Mouse (Mus musculus): Measurements from ENCODE around the gene 1700020A23Rik.

Gene 1700020A23Rik

DNA sequence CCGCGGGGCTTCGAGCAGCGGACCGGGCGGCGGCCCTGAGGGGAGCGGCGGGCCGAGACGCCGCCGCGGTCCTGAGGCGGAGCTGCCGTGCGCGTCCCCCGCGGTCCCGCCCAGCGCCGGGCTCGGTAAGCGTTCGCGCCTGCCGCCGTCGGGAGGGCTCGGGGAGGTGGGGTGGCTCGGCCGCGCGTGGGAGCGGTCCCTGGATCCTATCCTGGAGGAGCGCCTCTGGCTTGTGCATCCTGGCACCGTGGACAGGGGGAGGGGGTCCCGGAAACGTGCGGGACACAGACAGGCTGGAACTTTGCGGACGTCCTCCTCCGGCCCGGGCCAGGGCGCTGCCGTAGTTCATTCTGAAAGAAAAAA, 45.4 kb downstream of the 1700020A23Rik start:
- peak; percentile 71 for ATAC-seq (ENCODE audit: low TSS enrichment)

DNA sequence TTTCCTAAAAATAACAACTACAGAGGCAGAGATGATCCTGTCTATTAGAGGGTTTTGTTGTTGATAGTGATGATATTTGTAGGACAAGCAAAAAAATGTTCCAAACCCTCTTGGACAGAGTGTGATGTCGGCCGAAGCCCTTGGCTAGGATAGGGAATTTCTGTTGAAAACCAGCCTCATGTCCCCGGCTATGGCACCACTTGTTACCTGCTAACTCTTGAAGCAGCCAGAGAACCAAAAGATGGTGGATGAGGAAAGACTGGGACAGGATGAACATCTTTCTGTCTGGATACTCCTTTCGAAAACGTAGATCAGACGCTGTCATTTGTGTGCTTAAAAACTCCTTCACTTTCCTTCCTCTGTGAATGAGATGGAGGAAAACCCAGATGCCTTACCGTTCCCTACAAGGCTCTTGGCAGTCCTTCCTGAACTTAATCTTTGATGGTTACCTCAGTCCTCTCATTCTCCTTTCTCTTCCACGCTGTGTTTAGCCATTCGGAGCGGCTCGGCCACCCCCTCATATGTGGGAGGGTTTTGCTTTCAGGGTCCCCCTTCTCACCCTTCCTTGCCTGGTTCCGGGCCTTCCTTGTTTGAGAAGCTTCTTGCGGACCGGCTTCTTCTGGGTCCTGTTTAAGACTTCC, 46.1 kb downstream of the 1700020A23Rik start:
- ATAC-seq (ENCODE audit: low TSS enrichment): no peak

DNA sequence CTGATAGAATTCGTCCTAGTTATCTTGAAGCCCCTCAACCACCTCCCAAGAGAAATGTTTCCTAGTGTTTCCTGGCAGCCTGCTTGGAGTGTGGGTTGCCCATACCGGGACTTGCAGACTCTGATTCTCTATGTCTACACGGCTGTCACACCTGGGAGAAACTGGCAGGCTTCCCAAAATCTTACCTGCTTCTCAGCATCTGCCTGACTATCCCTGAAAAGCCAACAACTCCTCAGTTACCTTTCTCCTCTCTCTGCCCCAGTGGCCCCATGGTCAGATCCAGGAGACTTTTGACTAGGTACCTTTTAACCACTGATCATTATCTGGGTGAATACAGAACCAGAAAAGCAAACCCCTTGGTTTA, 46.6 kb downstream of the 1700020A23Rik start:
- no peak for ATAC-seq (ENCODE audit: low TSS enrichment)

DNA sequence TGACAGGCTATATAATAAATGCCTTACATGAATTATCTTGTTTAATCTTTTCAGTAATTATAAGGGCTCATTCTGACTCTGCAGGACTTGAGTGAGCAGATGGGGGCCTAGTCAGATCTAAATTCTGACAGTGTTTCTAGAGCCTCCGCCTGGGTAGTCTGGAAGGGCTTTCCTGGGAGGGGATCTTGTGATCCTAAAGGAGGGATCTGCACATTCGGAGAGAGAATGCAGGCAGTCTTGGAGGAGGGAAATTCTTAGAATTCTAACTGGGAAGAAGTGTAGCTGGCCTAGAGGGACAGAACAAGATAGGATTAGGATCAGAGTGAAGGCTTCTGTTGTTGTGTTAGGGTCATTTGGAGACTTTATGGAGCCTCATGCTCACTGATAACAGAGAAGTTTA, 47.2 kb downstream of the 1700020A23Rik start:
- no peak for ATAC-seq (ENCODE audit: low TSS enrichment)

DNA sequence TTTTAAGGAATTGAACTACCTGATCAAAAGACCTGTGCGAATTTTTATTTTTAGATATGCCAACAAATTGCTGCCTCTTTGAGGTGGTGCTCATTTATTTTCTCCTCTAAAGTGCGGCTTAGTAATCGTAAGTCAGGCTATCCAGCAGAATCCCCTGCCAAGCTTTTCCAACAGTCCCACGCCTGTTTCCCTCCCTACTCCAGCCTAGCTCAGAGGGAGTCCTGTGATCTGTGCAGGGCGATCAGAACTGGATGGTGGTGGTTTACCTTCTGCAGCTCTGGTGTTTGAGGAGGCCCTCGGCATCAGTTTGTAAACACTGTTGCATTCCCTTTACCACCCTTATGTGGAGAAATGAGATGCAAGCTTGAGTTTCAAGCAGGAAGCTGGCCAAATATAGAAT, 48.4 kb downstream of the 1700020A23Rik start:
- peak; percentile 23; the same call in 1 of the 2 replicates for ATAC-seq (ENCODE audit: low TSS enrichment)

DNA sequence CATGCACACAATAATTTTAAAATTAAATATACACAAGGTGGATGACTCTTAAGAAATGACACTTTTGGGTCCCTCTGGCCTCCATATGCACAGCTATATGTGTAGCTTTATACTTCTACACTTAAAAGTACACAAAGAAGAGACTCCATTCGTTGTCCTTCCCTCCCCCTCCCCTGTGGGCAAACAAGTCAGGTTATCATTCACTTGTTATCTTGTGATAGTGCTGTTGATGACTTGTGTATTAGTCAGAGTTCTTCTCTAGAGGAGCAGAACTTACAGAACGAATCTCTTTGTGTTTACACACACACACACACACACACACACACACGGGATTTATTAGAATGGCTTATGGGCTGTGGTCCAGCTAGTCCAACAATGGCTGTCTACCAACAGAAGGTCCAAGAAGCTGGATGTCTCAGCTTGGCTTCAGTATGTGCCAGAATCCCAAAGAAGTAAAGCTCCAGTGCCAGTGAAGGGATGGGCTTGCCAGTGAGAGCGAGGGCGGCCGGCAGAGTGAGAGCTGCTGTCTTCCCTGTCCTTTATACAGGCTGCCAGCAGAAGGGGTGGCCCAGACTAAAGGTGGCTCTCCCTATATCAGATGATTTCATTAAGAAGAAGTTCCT, 49.8 kb downstream of the 1700020A23Rik start:
- peak; percentile 34; the same call in 1 of the 2 replicates for ATAC-seq (ENCODE audit: low TSS enrichment)

Measured in frontal cortex, adult (tissue).